Mouse (Mus musculus) midbrain, embryonic 13.5 days (tissue): ENCODE results near the gene Gm21762. TPM values are rescaled to one million over a fixed set of nuclear protein-coding genes. Genes with fewer than 3 reads are reported as not detected.
"Not testable (repeated sequence)": the region's sequence is repeated elsewhere in the genome, so short reads cannot be mapped to it uniquely, and the experiment has no call there.

ENCODE experiments used
- ATAC-seq: fragments of 200-750 bp; cut with Nextera tagmentation; 2 replicates; pipeline ENCODE4 v1.8.0; 2017; ENCODE audit warnings: mild to moderate bottlenecking, moderate TSS enrichment, moderate library complexity
- H3K27ac ChIP-seq: fragments of 300-500 bp; sonication (generic); 2 replicates; pipeline ENCODE4 v1.5.1; 2015; ENCODE audit warnings: inconsistent platforms, mild to moderate bottlenecking, moderate library complexity
- H3K27me3 ChIP-seq: fragments of 300-500 bp; sonication (generic); 2 replicates; pipeline ENCODE4 v1.6.1; 2015; ENCODE audit warnings: mild to moderate bottlenecking, inconsistent platforms
- H3K36me3 ChIP-seq: fragments of 300-500 bp; sonication (generic); 2 replicates; pipeline ENCODE4 v1.6.1; 2015; ENCODE audit warnings: mild to moderate bottlenecking, inconsistent platforms
- H3K4me1 ChIP-seq: fragments of 300-500 bp; sonication (generic); replicated peaks from 2 replicates; pipeline ENCODE4 v1.6.1; 2015; ENCODE audit warnings: inconsistent platforms
- H3K4me2 ChIP-seq: fragments of 300-500 bp; sonication (generic); replicated peaks from 2 replicates; pipeline ENCODE4 v1.6.1; 2015; ENCODE audit warnings: moderate library complexity, mild to moderate bottlenecking, inconsistent platforms
- H3K4me3 ChIP-seq: fragments of 300-500 bp; sonication (generic); replicated peaks from 2 replicates; pipeline ENCODE4 v1.5.1; 2015; ENCODE audit warnings: mild to moderate bottlenecking, inconsistent platforms
- H3K9ac ChIP-seq: fragments of 300-500 bp; sonication (generic); replicated peaks from 2 replicates; pipeline ENCODE4 v1.6.1; 2015; ENCODE audit warnings: mild to moderate bottlenecking, inconsistent platforms
- H3K9me3 ChIP-seq: fragments of 300-500 bp; sonication (generic); 2 replicates; pipeline ENCODE4 v1.6.1; 2016; ENCODE audit warnings: mild to moderate bottlenecking, inconsistent platforms
- WGBS: fragments of 180-500 bp; shearing (Covaris S2); methylation state at CpG from one replicate; pipeline ENCODE4 v1.1.7; 2015; 5-methylcytosine and 5-hydroxymethylcytosine counted together
- polyA plus RNA-seq: library from polyadenylated mRNA; unstranded; fragments of >200 nt; fragmentation: Nextera tagmentation; extraction: Ambion mirVana; gene quantifications from 2 replicates; pipeline ENCODE4 v1.2.1, GENCODE M21; 2015

Gene Gm21762
- not detected in 2 replicates for polyA plus RNA-seq

- H3K4me2 ChIP-seq, ATAC-seq, H3K27ac ChIP-seq, H3K27me3 ChIP-seq, H3K9ac ChIP-seq, H3K4me3 ChIP-seq, H3K9me3 ChIP-seq, H3K4me1 ChIP-seq, H3K36me3 ChIP-seq: not testable (repeated sequence)
- no CpG with 5 or more reads among the region's 2 CpGs for WGBS
Measured at GRCm38 (mm10) chr13:120215847-120216246, at the start of gene Gm21762. TSS of gene Gm21762 (minus strand) at chr13:120215947.

GRCm38 (mm10) chr13:120262870-120263269 lies 47.1 kb upstream of the Gm21762 start, which contains the start of gene AF067061:
TSS of gene AF067061 (plus strand) at chr13:120263114.
- not testable (repeated sequence) for H3K36me3 ChIP-seq, H3K9me3 ChIP-seq, H3K4me3 ChIP-seq, H3K9ac ChIP-seq, H3K4me1 ChIP-seq, ATAC-seq, H3K4me2 ChIP-seq, H3K27me3 ChIP-seq, H3K27ac ChIP-seq
- 88% methylated on average over 2 of the region's 2 CpGs for WGBS

GRCm38 (mm10) chr13:120259718-120260117 lies 44.0 kb upstream of the Gm21762 start:
- not testable (repeated sequence) for ATAC-seq, H3K36me3 ChIP-seq, H3K9me3 ChIP-seq, H3K4me1 ChIP-seq, H3K4me2 ChIP-seq, H3K9ac ChIP-seq, H3K27me3 ChIP-seq, H3K4me3 ChIP-seq, H3K27ac ChIP-seq
- 75% methylated on average over 3 of the region's 3 CpGs for WGBS

GRCm38 (mm10) chr13:120258817-120259658 lies 43.3 kb upstream of the Gm21762 start:
- not testable (repeated sequence) for H3K4me2 ChIP-seq, H3K9ac ChIP-seq, H3K27ac ChIP-seq, ATAC-seq, H3K4me1 ChIP-seq, H3K36me3 ChIP-seq, H3K27me3 ChIP-seq, H3K4me3 ChIP-seq, H3K9me3 ChIP-seq
- WGBS: 89% methylated on average over 3 of the region's 3 CpGs

- H3K9ac ChIP-seq, H3K36me3 ChIP-seq, H3K4me1 ChIP-seq, ATAC-seq, H3K27ac ChIP-seq, H3K4me2 ChIP-seq, H3K4me3 ChIP-seq, H3K9me3 ChIP-seq, H3K27me3 ChIP-seq: not testable (repeated sequence)
- WGBS: 65% methylated on average over 2 of the region's 3 CpGs
Measured at GRCm38 (mm10) chr13:120251208-120251924, 35.6 kb upstream of the Gm21762 start.

GRCm38 (mm10) chr13:120238811-120239210 lies 23.1 kb upstream of the Gm21762 start, which contains the start of gene Gm21731:
TSS of gene Gm21731 (plus strand) at chr13:120239111.
- H3K9ac ChIP-seq, H3K27ac ChIP-seq, H3K4me3 ChIP-seq, H3K9me3 ChIP-seq, H3K4me2 ChIP-seq, ATAC-seq, H3K27me3 ChIP-seq, H3K4me1 ChIP-seq, H3K36me3 ChIP-seq: not testable (repeated sequence)

GRCm38 (mm10) chr13:120232447-120233049 lies 16.8 kb upstream of the Gm21762 start:
- not testable (repeated sequence) for ATAC-seq, H3K4me1 ChIP-seq, H3K27ac ChIP-seq, H3K9me3 ChIP-seq, H3K4me2 ChIP-seq, H3K9ac ChIP-seq, H3K4me3 ChIP-seq, H3K27me3 ChIP-seq, H3K36me3 ChIP-seq
- 74% methylated on average over 13 of the region's 25 CpGs for WGBS

GRCm38 (mm10) chr13:120231798-120232197 lies 16.1 kb upstream of the Gm21762 start:
- H3K4me1 ChIP-seq, H3K4me2 ChIP-seq, H3K27me3 ChIP-seq, H3K36me3 ChIP-seq, H3K27ac ChIP-seq, H3K4me3 ChIP-seq, H3K9me3 ChIP-seq, H3K9ac ChIP-seq: not testable (repeated sequence)
- ATAC-seq: peak; percentile 62; the same call in 1 of the 2 replicates
- 96% methylated on average over 17 of the region's 17 CpGs for WGBS

GRCm38 (mm10) chr13:120223012-120223659 lies 7.4 kb upstream of the Gm21762 start:
- not testable (repeated sequence) for H3K9me3 ChIP-seq, H3K27me3 ChIP-seq, H3K4me3 ChIP-seq, H3K27ac ChIP-seq, ATAC-seq, H3K9ac ChIP-seq, H3K4me1 ChIP-seq, H3K36me3 ChIP-seq, H3K4me2 ChIP-seq
- 93% methylated on average over 16 of the region's 25 CpGs for WGBS

GRCm38 (mm10) chr13:120220922-120221321 lies 5.2 kb upstream of the Gm21762 start:
- not testable (repeated sequence) for H3K9ac ChIP-seq, H3K4me2 ChIP-seq, H3K9me3 ChIP-seq, H3K4me1 ChIP-seq, H3K27me3 ChIP-seq, H3K36me3 ChIP-seq, ATAC-seq, H3K27ac ChIP-seq, H3K4me3 ChIP-seq
- WGBS: 81% methylated on average over 5 of the region's 5 CpGs

- ATAC-seq, H3K4me3 ChIP-seq, H3K36me3 ChIP-seq, H3K4me1 ChIP-seq, H3K4me2 ChIP-seq, H3K27ac ChIP-seq, H3K27me3 ChIP-seq, H3K9me3 ChIP-seq, H3K9ac ChIP-seq: not testable (repeated sequence)
- 83% methylated on average over 7 of the region's 8 CpGs for WGBS
Measured at GRCm38 (mm10) chr13:120196189-120196821, 19.4 kb downstream of the Gm21762 start.
